Mouse (Mus musculus): ENCODE data around the gene Cyb5r4.
"Not testable (repeated sequence)": the region's sequence is repeated elsewhere in the genome, so short reads cannot be mapped to it uniquely, and the experiment has no call there.

Gene Cyb5r4

DNA sequence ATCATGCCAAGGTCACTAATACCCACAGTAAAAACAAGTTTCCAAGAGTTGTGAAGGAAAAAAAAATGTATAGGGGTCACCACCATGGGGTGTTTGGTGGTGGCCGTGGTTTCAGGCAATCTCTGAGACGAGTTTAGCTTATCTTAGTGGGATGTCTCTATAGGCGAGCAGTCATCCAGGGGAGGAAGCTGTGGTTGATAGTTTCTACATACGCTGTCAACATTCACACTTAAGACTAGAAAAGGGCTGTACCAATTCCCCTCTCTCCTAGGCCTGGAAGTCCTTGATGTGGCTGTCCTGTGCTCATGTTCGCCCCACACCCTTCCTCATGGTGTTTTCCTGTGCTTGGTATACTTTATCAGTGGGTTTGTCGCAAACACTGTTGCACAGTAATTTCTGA lies 4.0 kb downstream of the Cyb5r4 start:
- no peak for DNase-seq (ENCODE audit: low spot score in 2 of 2)

DNA sequence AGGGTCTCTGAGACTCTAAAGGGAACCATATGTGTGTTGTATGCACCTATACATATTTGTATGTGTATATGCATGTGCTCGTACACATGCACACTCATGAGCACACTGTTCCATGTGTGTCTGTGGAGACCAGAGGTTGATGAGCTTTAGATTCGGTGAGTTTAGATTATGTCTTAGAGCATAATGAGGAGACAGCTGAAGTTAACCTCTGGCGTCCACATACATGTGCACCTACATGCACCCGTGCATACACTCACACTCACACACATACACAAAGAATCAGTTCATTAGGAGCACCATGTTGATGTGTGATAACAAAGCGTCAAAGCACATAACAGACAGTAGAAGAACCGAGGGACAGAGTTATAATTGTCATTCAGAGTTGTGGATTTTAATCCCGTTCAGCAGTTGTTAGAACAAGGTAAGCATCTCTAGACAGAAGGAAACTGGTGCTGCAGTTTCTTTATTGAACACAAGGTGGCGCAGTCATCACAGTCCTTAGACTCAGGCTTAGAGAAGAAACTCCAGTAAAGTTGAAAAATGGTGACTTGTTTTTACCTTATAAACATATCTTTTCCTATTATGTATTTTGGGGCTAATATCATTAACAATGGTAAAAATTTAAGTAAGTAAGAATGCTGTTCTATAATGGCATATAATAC lies 5.7 kb downstream of the Cyb5r4 start:
- DNase-seq (ENCODE audit: low spot score in 2 of 2), result peak; percentile 33 to 69

DNA sequence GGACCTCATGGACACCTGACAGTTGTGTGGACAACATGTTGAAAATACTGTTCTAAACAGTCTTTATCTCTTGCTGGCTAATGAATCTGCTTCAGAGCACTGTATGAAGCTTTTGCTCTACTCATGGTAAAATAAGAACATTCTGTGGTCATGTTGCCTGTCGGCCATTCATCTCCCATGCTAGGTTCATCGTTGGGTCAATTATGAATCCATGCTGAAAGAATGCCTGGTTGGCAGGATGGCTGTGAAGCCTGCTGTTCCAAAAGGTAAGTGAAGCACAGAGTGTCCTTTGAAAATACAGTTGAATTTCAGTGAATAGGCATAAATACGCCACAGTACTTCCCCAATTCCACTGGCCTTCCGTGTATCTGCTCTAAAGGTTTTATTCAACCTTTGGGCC lies 10.4 kb downstream of the Cyb5r4 start:
- DNase-seq (ENCODE audit: low spot score in 2 of 2), result no peak

DNA sequence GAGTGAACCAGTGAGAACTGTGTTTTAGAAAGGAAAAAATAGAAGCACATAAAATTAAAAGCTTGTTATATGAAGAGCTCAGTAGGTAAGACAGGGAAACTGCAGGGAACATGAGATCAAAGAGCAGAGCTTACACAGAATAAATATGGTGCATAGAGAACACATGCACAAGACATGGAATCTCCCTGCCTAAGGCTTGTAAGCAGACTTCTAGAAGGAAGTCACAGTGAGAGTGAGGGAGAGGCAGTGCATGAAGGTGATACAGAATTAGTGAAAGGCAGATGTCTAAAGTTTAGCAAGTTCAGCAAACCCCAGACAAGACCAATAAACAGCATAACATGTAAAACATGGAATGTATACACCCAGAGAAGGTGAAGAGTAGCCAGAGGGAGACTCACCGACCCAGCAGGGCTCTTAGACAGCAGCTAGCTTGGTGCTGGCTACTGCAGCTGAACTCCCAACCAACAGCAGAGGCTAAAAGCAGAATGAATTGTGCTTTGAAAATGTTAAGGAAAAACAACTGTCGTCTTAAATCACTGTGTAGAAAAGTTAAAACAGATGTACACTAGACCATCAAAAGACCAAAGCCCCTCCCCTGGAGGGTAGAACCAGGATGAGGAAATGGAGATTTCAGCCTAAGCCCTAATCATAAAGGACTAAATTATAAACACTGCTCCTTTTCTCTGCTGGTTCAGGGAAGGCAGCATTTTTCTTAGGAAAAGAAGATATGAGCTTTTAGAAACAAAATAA lies 13.2 kb downstream of the Cyb5r4 start:
- DNase-seq (ENCODE audit: low spot score in 2 of 2), result no peak

DNA sequence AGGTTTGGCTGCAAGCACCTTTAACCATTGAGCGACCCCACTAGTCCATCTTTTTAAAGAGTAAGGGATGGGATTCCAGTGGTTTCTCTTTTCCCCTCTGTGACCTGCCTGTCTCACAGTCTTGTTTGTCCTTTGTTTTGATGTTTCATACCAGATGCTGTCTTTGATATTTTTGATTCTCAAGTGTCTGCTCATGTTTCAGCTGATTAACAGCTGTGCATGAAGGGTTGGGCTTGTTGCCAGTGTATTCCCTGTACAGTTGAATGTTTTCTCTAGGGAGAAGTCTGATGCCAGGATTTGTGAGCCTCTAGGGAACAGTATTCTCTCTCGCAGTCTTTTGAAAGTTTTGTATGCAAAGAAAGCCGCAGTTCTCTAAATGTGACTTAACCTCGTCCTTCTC lies 27.6 kb downstream of the Cyb5r4 start:
- no peak for DNase-seq (ENCODE audit: low spot score in 2 of 2)

DNA sequence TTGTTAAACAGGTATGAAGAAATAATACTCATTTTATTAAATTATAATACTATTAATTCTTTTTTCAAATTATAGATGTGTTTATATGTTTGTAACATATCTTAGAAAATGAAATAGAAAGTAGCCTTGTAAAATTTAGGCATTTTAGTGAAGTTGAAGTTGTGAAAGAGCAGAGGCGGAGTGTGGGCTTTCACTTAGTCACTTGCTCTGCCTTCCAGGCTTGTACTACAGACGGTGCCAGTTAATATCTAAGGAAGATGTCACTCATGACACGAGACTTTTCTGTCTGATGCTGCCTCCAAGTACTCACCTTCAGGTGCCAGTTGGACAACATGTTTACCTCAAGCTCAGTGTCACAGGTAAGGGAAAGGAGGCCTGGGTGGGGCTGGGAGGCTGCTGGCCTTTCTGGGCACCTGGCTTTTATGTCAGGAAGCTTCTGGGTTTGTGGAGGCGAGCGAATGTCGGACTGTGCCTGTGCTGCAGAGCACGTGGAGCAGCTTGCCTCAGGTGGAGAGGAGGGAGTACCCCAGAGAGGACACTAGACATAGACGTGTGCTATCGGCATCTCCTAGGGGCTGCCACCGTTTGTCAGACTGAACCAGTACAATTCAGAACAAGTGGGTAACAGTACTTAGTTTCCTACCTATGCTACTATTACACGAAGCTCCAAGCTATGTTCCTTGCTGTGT lies 33.9 kb downstream of the Cyb5r4 start:
- DNase-seq (ENCODE audit: low spot score in 2 of 2), result no peak

DNA sequence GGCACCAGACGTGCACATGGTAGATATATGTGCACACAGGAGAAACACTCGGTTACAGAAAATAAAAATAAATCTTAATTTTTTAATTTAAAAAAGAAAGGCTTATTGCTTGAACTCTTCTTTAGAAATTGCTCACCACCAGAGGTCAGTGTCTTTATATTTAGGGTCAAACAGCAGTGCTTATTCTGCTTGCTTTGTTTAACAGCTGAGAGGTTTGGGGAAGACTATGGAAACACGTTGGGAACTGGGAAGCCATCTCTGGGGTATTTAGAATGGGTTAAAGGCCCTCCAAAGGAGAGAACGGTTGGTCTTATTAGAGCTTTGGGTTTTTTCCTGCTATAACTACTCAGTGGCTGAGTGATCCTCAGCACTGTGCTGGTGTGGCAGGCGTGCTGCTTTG lies 40.5 kb downstream of the Cyb5r4 start:
- DNase-seq (ENCODE audit: low spot score in 2 of 2), result no peak

DNA sequence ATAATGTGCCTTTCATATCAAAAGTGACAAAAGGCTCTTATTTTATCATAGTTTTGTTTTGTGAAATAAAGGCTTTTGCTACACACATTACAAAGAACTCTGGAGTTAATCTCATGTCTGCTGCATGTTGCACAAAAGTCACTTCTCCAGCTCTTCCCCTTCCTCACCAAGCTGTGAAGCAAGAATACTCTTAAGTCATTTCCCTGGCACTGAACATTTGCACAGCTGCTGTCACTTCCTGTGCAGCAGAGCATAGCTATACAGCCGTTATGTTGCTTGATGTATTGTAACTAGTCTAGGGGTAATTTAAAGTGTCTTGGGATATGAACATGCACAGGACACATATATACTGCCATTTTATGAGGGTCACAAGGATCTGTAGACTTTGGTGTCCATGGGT lies 46.3 kb downstream of the Cyb5r4 start:
- DNase-seq (ENCODE audit: low spot score in 2 of 2), result no peak

DNA sequence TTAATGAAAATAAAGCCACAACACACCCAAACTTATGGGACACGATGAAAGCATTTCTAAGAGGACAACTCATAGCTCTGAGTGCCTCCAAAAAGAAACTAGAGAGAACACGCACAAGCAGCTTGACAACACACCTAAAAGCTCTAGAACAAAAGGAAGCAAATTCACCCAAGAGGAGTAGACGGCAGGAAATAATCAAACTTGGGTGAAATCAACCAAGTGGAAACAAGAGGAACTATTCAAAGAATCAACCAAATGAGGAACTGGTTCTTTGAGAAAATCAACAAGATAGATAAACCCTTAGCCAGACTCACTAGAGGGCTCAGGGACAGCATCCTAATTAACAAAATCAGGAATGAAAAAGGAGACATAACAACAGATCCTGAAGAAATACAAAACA lies 49.8 kb downstream of the Cyb5r4 start:
- DNase-seq (ENCODE audit: low spot score in 2 of 2), result not testable (repeated sequence)

DNA sequence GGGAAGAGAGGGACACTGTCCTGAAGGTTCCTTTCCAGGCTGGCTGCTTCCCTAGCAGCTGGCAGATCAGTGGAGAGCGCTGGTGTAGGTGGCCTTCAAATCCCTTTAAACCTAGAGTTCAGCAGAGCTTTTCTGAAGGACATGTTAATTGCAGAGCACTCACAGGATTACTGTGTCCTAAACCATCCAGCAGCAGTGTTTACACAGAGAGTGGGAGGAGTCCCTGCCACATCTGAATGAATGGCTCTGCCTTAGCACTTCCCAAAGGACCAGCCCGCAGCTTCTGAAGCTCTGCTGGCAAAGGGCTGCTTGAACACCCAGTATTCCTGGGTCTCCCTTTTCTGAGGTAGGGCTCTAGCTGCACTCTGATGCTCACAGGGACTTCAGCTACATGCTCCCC lies 56.1 kb downstream of the Cyb5r4 start:
- no peak for DNase-seq (ENCODE audit: low spot score in 2 of 2)

DNA sequence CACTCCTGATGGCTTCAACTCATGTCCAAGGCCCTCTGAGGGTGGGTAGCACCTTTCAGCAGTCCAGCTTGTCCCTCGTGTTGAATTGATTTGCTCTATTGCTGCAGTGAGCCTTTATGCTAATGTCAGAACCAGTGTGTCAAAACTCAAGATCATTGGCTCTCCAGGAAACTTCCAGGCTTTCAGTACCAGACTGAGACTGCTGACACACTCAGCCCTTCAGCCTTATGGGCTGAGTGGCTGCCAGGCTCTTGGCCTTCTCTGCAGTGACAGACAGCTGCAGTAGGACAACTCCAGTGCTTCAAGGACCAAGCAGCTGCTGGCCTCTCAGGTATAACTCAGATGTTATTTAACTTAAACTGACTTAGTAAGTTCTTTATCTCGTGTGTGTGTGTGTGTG lies 57.7 kb downstream of the Cyb5r4 start:
- no peak for DNase-seq (ENCODE audit: low spot score in 2 of 2)

DNA sequence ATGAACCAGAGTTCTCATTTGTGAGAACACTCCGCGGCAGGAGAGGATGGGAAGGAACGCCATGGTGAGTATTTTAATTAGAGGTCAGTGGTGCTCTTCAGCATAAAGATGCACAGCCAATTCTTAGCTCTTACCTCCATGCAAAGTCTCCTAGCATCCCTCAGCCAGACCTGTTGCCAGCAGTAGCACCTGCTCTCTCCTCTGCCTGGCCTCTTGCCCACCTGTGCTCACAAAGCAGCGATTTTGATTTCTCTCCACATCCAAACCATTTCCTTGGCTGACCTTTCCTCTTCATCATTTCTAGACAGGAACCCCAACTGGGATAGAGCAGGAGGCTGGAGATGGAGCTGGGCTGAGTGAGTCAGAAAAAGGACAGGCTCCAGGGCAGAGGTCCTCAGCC lies 65.2 kb downstream of the Cyb5r4 start:
- no peak for DNase-seq (ENCODE audit: low spot score in 2 of 2)

DNA sequence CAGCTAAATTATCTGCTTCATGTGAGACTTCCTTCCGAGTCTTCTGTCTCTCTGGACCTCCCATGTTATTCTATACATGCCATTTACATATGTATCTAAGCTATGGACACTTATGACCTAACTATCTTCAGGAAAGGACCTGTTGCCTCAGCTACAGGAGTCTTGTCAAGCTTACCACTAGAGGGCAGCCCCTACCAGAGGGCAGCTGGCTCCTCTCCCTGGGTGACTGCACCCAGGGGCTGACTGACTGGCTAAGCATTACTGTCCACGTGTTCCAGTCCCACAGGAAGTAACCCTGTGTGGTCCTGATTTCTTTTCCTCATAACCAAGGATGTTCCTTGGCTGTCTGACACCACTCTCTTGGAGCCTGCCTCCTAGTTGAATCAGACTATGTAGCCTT lies 76.2 kb downstream of the Cyb5r4 start:
- DNase-seq (ENCODE audit: low spot score in 2 of 2), result no peak

DNA sequence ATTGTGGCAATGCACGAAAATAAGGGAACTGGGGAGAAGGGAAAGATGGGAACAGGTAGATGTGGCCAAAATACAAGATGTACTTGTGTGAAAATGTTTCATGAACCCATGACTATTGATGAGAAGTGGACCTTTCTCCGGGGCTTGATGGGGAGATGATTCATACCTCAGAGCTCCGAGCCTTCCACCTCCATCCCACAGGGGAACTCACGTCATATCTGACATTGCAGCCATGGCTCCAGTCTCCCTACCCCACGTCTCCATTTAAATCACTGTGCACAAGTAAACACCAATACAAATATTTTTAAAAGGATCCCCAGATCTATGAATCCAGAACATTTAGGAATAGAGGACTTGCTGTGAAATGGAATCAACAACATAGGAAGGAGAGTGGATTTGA lies 93.2 kb downstream of the Cyb5r4 start:
- no peak for DNase-seq (ENCODE audit: low spot score in 2 of 2)

DNA sequence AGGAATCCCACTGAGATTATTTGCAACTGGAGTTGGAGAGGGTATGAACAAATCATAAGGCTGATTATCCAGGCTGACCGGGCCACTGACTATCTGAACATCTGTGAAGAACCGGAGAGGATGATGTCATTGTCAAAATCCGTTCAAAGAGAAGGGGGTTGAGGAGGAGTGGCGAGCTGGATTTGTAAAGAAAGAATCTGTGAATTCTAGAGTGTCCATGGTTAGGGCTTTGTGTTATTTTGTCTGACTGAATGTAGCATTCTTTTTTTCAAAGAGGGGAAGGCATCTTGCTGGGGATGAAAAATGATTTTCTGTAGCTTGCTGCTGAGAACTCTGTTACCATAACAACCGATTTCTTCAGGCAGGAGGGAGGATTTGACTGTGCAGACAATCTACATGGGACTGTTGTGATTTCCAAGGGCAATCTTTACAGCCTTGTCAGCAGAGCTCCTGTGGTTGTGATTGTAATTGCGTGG lies 93.7 kb downstream of the Cyb5r4 start:
- DNase-seq (ENCODE audit: low spot score in 2 of 2), result no peak

DNA sequence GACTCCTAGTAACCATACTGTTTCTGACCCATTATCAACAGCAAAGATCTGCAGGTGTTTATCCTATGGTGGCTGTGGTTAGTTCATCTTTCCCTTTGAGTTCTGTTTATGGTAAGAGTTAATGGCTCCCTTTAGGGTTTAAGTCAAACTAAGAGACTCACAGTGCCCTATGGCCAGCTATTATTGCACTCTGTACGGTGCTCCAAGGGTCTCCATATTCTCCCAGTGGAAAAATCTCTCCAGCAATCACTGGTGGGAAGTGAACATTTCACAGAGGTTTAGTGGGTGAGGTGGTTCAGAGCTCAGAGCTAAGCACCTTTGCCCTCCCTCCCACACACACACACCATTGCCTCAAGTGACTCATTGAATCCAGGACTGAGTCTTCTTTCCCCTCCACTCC lies 94.2 kb downstream of the Cyb5r4 start:
- no peak for DNase-seq (ENCODE audit: low spot score in 2 of 2)

DNA sequence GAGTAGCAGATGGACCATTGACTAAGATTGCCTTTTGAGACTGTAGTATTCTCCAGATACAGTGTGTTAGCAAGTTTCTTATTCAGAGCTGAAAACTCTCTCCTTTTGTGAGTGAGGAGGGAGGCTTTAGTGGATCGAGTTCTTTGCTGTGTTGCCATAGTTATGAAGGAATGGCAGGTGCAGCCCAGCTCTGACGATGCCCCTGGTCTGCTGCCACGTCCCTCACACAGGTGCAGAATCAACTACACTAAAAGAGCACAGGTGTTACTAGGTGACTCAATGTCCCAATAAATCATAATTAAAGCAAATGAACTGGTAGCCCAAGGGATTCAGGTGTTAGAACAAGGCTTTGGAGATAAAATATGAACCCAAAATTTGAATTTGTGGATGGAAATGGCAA lies 97.2 kb downstream of the Cyb5r4 start:
- DNase-seq (ENCODE audit: low spot score in 2 of 2), result no peak

DNA sequence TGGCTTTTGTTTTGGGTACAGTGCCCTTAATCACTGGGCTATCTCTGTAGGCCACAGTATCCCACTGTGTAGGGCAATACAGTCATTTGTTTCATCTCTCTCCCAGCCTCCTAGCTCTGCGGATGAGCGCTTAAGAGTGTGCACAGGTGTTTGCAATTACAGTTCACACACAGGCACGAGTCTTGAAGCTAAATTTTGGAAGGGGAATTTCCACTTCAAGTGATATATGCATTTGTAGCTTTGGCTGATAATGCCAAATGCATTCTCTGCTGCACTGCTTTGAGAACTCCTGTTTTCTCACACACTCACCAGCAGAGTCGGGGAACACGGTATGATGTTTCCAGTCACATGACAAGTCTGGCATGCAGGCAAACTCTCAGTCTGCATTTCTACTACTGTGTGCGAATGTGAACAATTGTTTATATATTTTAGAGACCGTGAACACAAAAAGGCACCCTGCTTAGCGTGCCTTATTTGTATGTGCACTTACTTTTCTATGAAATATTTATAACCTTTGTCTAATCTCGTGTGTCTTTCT lies 100.2 kb downstream of the Cyb5r4 start:
- DNase-seq (ENCODE audit: low spot score in 2 of 2), result no peak

DNA sequence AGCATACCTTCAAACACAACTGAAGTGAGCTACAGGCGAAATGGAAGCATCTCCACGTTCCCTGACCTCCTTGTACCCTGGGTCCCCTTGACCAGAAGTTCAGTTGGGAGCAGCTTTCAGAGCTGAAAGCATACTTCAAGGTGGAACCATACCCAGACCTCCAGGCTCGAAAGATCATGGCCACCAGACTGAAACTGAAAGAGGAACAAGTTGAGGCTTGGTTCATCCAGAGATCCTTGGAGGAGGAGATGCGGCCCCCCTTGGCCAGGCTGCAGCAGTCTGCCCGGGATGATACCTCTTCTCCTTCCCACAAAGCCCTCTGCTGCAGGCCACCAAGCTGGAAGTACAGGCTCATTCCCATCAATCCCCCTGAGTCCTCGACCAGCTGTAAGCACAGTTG lies 105.2 kb downstream of the Cyb5r4 start:
- DNase-seq (ENCODE audit: low spot score in 2 of 2), result not testable (repeated sequence)

Measured in cerebellum, postnatal 4 days (tissue).